Mouse (Mus musculus) limb, embryonic 11.5 days (tissue): ENCODE measurements around the gene Spon2. TPM values are rescaled to one million over a fixed set of nuclear protein-coding genes. Genes with fewer than 3 reads are reported as not detected.
A peak's percentile ranks its signal among the peaks of the same experiment; 100 is the strongest.

ENCODE experiments used
- ATAC-seq: fragments of 200-750 bp; cut with Nextera tagmentation; 2 replicates; pipeline ENCODE4 v1.8.0; 2017; ENCODE audit warnings: low read depth; ENCODE audit not compliant: insufficient number of reproducible peaks, low FRiP score, low TSS enrichment
- DNase-seq: peaks from one replicate; pipeline ENCODE4 v3.0.0-alpha.2; 2015; ENCODE audit warnings: low spot score
- H3K27ac ChIP-seq: fragments of 300-500 bp; sonication (generic); replicated peaks from 2 replicates; pipeline ENCODE4 v1.5.1; 2014; ENCODE audit warnings: low read depth, mild to moderate bottlenecking, low read length
- H3K27me3 ChIP-seq: fragments of 300-500 bp; sonication (generic); 2 replicates; pipeline ENCODE4 v1.6.1; 2014; ENCODE audit warnings: mild to moderate bottlenecking, low read length, mixed read lengths; ENCODE audit not compliant: control insufficient read depth, insufficient read depth
- H3K36me3 ChIP-seq: fragments of 300-500 bp; sonication (generic); 2 replicates; pipeline ENCODE4 v1.6.1; 2014; ENCODE audit warnings: mild to moderate bottlenecking, low read length, moderate library complexity, mixed read lengths; ENCODE audit not compliant: control insufficient read depth, insufficient read depth
- H3K4me1 ChIP-seq: fragments of 300-500 bp; sonication (generic); 2 replicates; pipeline ENCODE4 v1.6.1; 2014; ENCODE audit warnings: low read length, mixed read lengths; ENCODE audit not compliant: control insufficient read depth, insufficient read depth
- H3K4me2 ChIP-seq: fragments of 300-500 bp; sonication (generic); 2 replicates; pipeline ENCODE4 v1.6.1; 2014; ENCODE audit warnings: low read depth, mild to moderate bottlenecking, moderate library complexity; ENCODE audit not compliant: severe bottlenecking
- H3K4me3 ChIP-seq: fragments of 300-500 bp; sonication (generic); 2 replicates; pipeline ENCODE4 v1.5.1; 2014; ENCODE audit warnings: low read depth, low read length
- H3K9ac ChIP-seq: fragments of 300-500 bp; sonication (generic); 2 replicates; pipeline ENCODE4 v1.6.1; 2014; ENCODE audit warnings: mild to moderate bottlenecking, low read length
- H3K9me3 ChIP-seq: fragments of 300-500 bp; sonication (generic); 2 replicates; pipeline ENCODE4 v1.6.1; 2016; ENCODE audit warnings: low read length; ENCODE audit not compliant: control insufficient read depth
- WGBS: fragments of 180-500 bp; shearing (Covaris S2); extraction: QIAGEN DNeasy Blood & Tissue Kit; methylation state at CpG from one replicate; pipeline ENCODE4 v1.1.7; 2014; 5-methylcytosine and 5-hydroxymethylcytosine counted together
- polyA plus RNA-seq: library from polyadenylated mRNA; unstranded; fragments of >200 nt; fragmentation: Nextera tagmentation; extraction: Ambion mirVana; gene quantifications from 2 replicates; pipeline ENCODE4 v1.2.1, GENCODE M21; 2014

The Spon2 gene
- 1.8 and 2.0 TPM in 2 replicates for polyA plus RNA-seq

- no peak within 1 kb of the TSS for H3K4me3 ChIP-seq
- peak within 1 kb of the TSS; percentile 9; the same call in 1 of the 2 replicates for H3K9ac ChIP-seq
- ATAC-seq (no peak), DNase-seq (peak; percentile 42)
- 0 out of 2 replicates have a peak within 1 kb of the TSS, but pooled peaks have one; percentile 10 for H3K4me2 ChIP-seq
- 37% methylated on average over 5 of the region's 5 CpGs for WGBS
- peaks cover 11% of the 10 kb centered on the region for H3K4me1 ChIP-seq
- H3K27me3 ChIP-seq, result no peaks in the 10 kb centered on the region
- H3K36me3 ChIP-seq, result no peaks in the 10 kb centered on the region
- no peaks in the 10 kb centered on the region for H3K9me3 ChIP-seq
- H3K27ac ChIP-seq, result no peak within 1 kb of the TSS
Measured at GRCm38 (mm10) chr5:33218081-33218480, at the start of gene Spon2. TSS of gene Spon2 (minus strand) at chr5:33218455.

GRCm38 (mm10) chr5:33254416-33254815, 36.2 kb upstream of the Spon2 start:
- H3K4me3 ChIP-seq, result no peak overlapping the region
- no peaks in the 10 kb centered on the region for H3K27me3 ChIP-seq
- H3K4me2 ChIP-seq, result no peak overlapping the region
- H3K9ac ChIP-seq, result no peak overlapping the region
- H3K27ac ChIP-seq, result no peak overlapping the region
- DNase-seq, result no peak
- no peaks in the 10 kb centered on the region for H3K4me1 ChIP-seq
- WGBS, result 93% methylated on average over 5 of the region's 5 CpGs
- H3K9me3 ChIP-seq, result no peaks in the 10 kb centered on the region
- peaks cover 73% of the 10 kb centered on the region for H3K36me3 ChIP-seq
- no peak for ATAC-seq

GRCm38 (mm10) chr5:33248186-33248585, 29.9 kb upstream of the Spon2 start:
- H3K4me3 ChIP-seq, result no peak overlapping the region
- 86% methylated on average over 12 of the region's 12 CpGs for WGBS
- H3K9me3 ChIP-seq, result no peaks in the 10 kb centered on the region
- no peak for ATAC-seq
- no peaks in the 10 kb centered on the region for H3K4me1 ChIP-seq
- no peak for DNase-seq
- no peak overlapping the region for H3K4me2 ChIP-seq
- H3K27me3 ChIP-seq, result no peaks in the 10 kb centered on the region
- no peak overlapping the region for H3K9ac ChIP-seq
- H3K27ac ChIP-seq, result no peak overlapping the region
- peaks cover 47% of the 10 kb centered on the region for H3K36me3 ChIP-seq

- Histone ChIP-seq H3K4me1 (no peaks in the 10 kb centered on the region), H3K4me2 (no peak overlapping the region), H3K36me3 (peaks cover 45% of the 10 kb centered on the region), H3K27me3 (no peaks in the 10 kb centered on the region), H3K27ac (no peak overlapping the region), H3K9ac (no peak overlapping the region), H3K4me3 (no peak overlapping the region), H3K9me3 (no peaks in the 10 kb centered on the region)
- ATAC-seq (no peak), DNase-seq (no peak)
- 84% methylated on average over 2 of the region's 2 CpGs for WGBS
Measured at GRCm38 (mm10) chr5:33247387-33247786, 29.1 kb upstream of the Spon2 start.

- Histone ChIP-seq H3K9me3 (no peaks in the 10 kb centered on the region), H3K4me3 (no peak overlapping the region), H3K9ac (no peak overlapping the region), H3K4me1 (no peaks in the 10 kb centered on the region), H3K36me3 (peaks cover 37% of the 10 kb centered on the region), H3K27ac (no peak overlapping the region), H3K4me2 (no peak overlapping the region), H3K27me3 (no peaks in the 10 kb centered on the region)
- WGBS, result 76% methylated on average over 3 of the region's 3 CpGs
- no peak for DNase-seq
- no peak for ATAC-seq
Measured at GRCm38 (mm10) chr5:33245701-33246100, 27.4 kb upstream of the Spon2 start.

GRCm38 (mm10) chr5:33244377-33244920, 26.2 kb upstream of the Spon2 start:
- Histone ChIP-seq H3K36me3 (peaks cover 32% of the 10 kb centered on the region), H3K9me3 (no peaks in the 10 kb centered on the region), H3K4me1 (no peaks in the 10 kb centered on the region), H3K9ac (no peak overlapping the region), H3K27ac (no peak overlapping the region), H3K4me3 (no peak overlapping the region), H3K27me3 (no peaks in the 10 kb centered on the region), H3K4me2 (no peak overlapping the region)
- ATAC-seq (no peak), DNase-seq (no peak)
- 55% methylated on average over 5 of the region's 5 CpGs for WGBS

- DNase-seq (no peak), ATAC-seq (no peak)
- H3K27ac ChIP-seq, result no peak overlapping the region
- H3K4me2 ChIP-seq, result no peak overlapping the region
- H3K4me3 ChIP-seq, result no peak overlapping the region
- H3K27me3 ChIP-seq, result no peaks in the 10 kb centered on the region
- 68% methylated on average over 3 of the region's 3 CpGs for WGBS
- peaks cover 6% of the 10 kb centered on the region; the same call in 1 of the 2 replicates for H3K36me3 ChIP-seq
- H3K9ac ChIP-seq, result no peak overlapping the region
- no peaks in the 10 kb centered on the region for H3K4me1 ChIP-seq
- H3K9me3 ChIP-seq, result no peaks in the 10 kb centered on the region
Measured at GRCm38 (mm10) chr5:33239934-33240333, 21.7 kb upstream of the Spon2 start.

GRCm38 (mm10) chr5:33239111-33239714, 21.0 kb upstream of the Spon2 start:
- no peaks in the 10 kb centered on the region for H3K27me3 ChIP-seq
- WGBS, result 50% methylated on average over 3 of the region's 3 CpGs
- no peak overlapping the region for H3K4me3 ChIP-seq
- H3K4me1 ChIP-seq, result no peaks in the 10 kb centered on the region
- no peaks in the 10 kb centered on the region for H3K9me3 ChIP-seq
- no peak for ATAC-seq
- no peak overlapping the region for H3K4me2 ChIP-seq
- no peak overlapping the region for H3K9ac ChIP-seq
- DNase-seq, result no peak
- peaks cover 6% of the 10 kb centered on the region; the same call in 1 of the 2 replicates for H3K36me3 ChIP-seq
- H3K27ac ChIP-seq, result no peak overlapping the region; the same call in 1 of the 2 replicates
